Mouse (Mus musculus) liver, embryonic 12.5 days (tissue): Measurements from ENCODE around the gene Ffar1. TPM values are rescaled to one million over a fixed set of nuclear protein-coding genes. Genes with fewer than 3 reads are reported as not detected.
"Not testable (repeated sequence)": the region's sequence is repeated elsewhere in the genome, so short reads cannot be mapped to it uniquely, and the experiment has no call there.

Experiments
- ATAC-seq: fragments of 200-750 bp; cut with Nextera tagmentation; 2 replicates; pipeline ENCODE4 v1.8.0; 2017; ENCODE audit warnings: moderate number of reproducible peaks, mild to moderate bottlenecking, moderate library complexity
- H3K27ac ChIP-seq: fragments of 300-500 bp; sonication (generic); 2 replicates; pipeline ENCODE4 v1.5.1; 2016; ENCODE audit warnings: mild to moderate bottlenecking
- H3K27me3 ChIP-seq: fragments of 300-500 bp; sonication (generic); replicated peaks from 2 replicates; pipeline ENCODE4 v1.6.1; 2016; ENCODE audit warnings: mild to moderate bottlenecking, moderate library complexity
- H3K36me3 ChIP-seq: fragments of 300-500 bp; sonication (generic); 2 replicates; pipeline ENCODE4 v1.6.1; 2016; ENCODE audit warnings: mild to moderate bottlenecking, moderate library complexity
- H3K4me1 ChIP-seq: fragments of 300-500 bp; sonication (generic); 2 replicates; pipeline ENCODE4 v1.6.1; 2016
- H3K4me2 ChIP-seq: fragments of 300-500 bp; sonication (generic); 2 replicates; pipeline ENCODE4 v1.6.1; 2016; ENCODE audit warnings: mild to moderate bottlenecking, moderate library complexity
- H3K4me3 ChIP-seq: fragments of 300-500 bp; sonication (generic); 2 replicates; pipeline ENCODE4 v1.5.1; 2016; ENCODE audit warnings: mild to moderate bottlenecking, moderate library complexity
- H3K9ac ChIP-seq: fragments of 300-500 bp; sonication (generic); 2 replicates; pipeline ENCODE4 v1.6.1; 2016; ENCODE audit warnings: mild to moderate bottlenecking, moderate library complexity
- H3K9me3 ChIP-seq: fragments of 300-500 bp; sonication (generic); replicated peaks from 2 replicates; pipeline ENCODE4 v1.6.1; 2016; ENCODE audit warnings: mild to moderate bottlenecking, moderate library complexity
- WGBS: fragments of 180-500 bp; shearing (Covaris S2); methylation state at CpG from one replicate; pipeline ENCODE4 v1.1.7; 2016; ENCODE audit not compliant: insufficient replicate concordance; 5-methylcytosine and 5-hydroxymethylcytosine counted together
- polyA plus RNA-seq: library from polyadenylated mRNA; unstranded; fragments of >200 nt; fragmentation: Nextera tagmentation; extraction: Ambion mirVana; gene quantifications from 2 replicates; pipeline ENCODE4 v1.2.1, GENCODE M21; 2016

Gene Ffar1
- polyA plus RNA-seq, 1 experiment from 2014 or later, result not detected

DNA sequence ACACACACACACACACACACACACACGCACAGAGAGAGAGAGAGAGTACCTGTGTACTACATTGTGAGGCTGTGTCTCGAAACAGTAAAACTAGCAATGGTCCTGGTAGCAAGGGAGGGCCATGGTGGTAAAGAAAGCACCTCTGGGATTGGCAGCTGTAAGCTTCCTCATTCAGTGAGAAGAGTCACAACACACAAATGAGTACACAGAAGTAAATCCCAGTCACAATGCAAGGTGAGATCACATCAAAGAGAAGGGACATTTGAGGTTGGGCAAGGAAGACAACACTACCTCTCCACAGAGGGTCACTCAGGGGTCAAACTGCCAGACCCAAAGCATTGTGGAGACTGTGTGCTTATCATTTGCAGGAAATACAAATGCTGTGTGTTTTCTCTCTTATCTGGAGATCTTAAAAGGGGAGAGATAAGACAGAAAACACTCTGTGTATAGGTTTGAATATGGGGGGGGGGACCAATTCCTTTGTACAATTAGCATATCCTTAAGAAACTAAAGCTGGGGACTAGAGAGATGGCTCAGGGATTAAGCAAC, 14.8 kb downstream of the Ffar1 start:
- no peak overlapping the region for H3K27ac ChIP-seq
- H3K27me3 ChIP-seq, result no peaks in the 10 kb centered on the region
- no peaks in the 10 kb centered on the region for H3K36me3 ChIP-seq
- H3K4me2 ChIP-seq, result no peak overlapping the region
- H3K9me3 ChIP-seq, result no peaks in the 10 kb centered on the region
- ATAC-seq, result no peak
- H3K4me3 ChIP-seq, result no peak overlapping the region
- H3K9ac ChIP-seq, result no peak overlapping the region
- H3K4me1 ChIP-seq, result peaks cover 5% of the 10 kb centered on the region; the same call in 1 of the 2 replicates
- WGBS, result 35% methylated on average over 2 of the region's 2 CpGs

DNA sequence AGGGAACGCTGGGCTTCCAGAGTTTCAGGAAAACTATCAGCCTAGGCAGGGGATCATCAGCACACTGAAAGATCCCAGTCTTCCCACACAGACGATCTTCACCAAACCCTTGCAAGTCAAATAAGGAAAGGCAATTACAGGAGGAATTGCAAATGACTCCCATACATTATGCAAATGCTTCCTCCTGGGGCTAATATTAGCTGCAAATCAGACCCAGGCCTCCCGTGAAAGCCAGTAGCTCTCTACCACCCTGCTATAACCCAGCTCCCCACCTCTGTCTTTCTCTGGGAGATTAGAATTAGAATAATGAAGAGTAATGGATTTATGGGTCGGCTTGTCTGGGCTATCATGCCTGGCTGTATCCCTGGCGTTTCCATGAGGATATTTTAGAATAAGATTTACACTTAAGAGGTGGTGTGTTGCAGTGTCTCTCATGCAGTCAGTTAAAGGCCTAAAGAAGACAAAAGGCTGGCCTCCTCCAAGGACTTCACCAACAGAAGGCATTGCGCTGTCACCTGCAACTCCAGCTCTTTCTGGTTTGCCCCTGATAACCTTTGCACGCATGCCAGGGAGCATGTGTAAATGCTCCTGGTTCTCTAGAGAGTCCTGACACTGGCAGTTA, 16.6 kb downstream of the Ffar1 start:
- Histone ChIP-seq H3K4me1 (peaks cover 10% of the 10 kb centered on the region; the same call in 1 of the 2 replicates), H3K27ac (no peak overlapping the region), H3K27me3 (no peaks in the 10 kb centered on the region), H3K4me3 (no peak overlapping the region), H3K9me3 (no peaks in the 10 kb centered on the region), H3K36me3 (no peaks in the 10 kb centered on the region), H3K4me2 (no peak overlapping the region), H3K9ac (no peak overlapping the region)
- WGBS, result 40% methylated on average over 7 of the region's 7 CpGs
- ATAC-seq, result no peak

- WGBS, result 27% methylated on average over 5 of the region's 5 CpGs
- no peak overlapping the region for H3K27ac ChIP-seq
- H3K4me2 ChIP-seq, result no peak overlapping the region
Observed at GRCm38 (mm10) chr7:30842092-30842491, 19.3 kb downstream of the Ffar1 start.

DNA sequence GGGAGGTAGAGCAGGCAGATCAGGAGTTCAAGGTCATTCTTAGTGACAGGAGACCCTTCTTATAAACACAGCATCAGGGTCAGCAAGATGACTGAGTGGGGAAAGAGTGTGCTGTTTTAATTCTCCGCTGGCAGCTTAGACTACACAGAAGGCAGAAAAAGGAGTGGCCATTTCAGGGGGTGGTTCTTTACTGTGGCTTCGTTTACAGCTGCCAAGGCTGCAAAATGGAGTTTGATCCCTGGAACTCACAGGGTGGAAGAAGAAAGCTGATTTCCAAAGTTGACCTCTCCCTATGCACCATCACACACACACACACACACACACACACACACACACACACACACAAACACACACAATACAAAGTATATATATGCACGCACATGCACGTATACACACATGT, 20.0 kb downstream of the Ffar1 start:
- no peaks in the 10 kb centered on the region for H3K27me3 ChIP-seq
- 72% methylated on average over 4 of the region's 4 CpGs for WGBS

More at GRCm38 (mm10) chr7:30842092-30842491, 19.3 kb downstream of the Ffar1 start:
- no peak for ATAC-seq
- H3K9ac ChIP-seq, result no peak overlapping the region
- peaks cover 10% of the 10 kb centered on the region; the same call in 1 of the 2 replicates for H3K4me1 ChIP-seq
- no peaks in the 10 kb centered on the region for H3K27me3 ChIP-seq
- H3K36me3 ChIP-seq, result no peaks in the 10 kb centered on the region
- no peak overlapping the region for H3K4me3 ChIP-seq
- H3K9me3 ChIP-seq, result no peaks in the 10 kb centered on the region

DNA sequence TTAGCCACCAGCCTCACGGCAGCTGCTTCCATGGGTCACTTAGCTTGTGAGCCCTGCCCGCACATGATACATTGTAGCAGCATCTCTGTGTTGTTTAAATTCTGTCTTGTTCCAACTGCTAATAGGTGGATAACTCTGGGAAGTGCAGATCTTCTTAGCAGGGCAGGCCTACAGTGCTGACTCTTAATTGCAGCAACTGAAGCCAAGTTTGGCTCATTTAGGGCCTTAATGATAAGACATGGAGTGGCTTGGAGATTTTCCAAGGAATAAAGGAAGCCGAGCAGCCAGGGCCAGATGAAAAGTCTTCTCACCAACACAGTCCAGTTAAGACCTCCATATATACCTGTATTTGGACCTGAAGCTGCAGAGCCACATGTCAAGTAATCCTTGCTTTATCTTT, 21.1 kb downstream of the Ffar1 start:
- 61% methylated on average over 3 of the region's 3 CpGs for WGBS
- H3K36me3 ChIP-seq, result no peaks in the 10 kb centered on the region
- H3K27ac ChIP-seq, result no peak overlapping the region
- H3K4me2 ChIP-seq, result no peak overlapping the region
- no peak overlapping the region for H3K4me3 ChIP-seq
- H3K27me3 ChIP-seq, result no peaks in the 10 kb centered on the region
- H3K9ac ChIP-seq, result no peak overlapping the region
- no peak for ATAC-seq
- no peaks in the 10 kb centered on the region for H3K9me3 ChIP-seq
- peaks cover 10% of the 10 kb centered on the region; the same call in 1 of the 2 replicates for H3K4me1 ChIP-seq

More for the DNA sequence above, 20.0 kb downstream of the Ffar1 start:
- Histone ChIP-seq H3K4me2 (no peak overlapping the region), H3K4me1 (peaks cover 10% of the 10 kb centered on the region; the same call in 1 of the 2 replicates), H3K9ac (no peak overlapping the region), H3K36me3 (no peaks in the 10 kb centered on the region), H3K27ac (no peak overlapping the region), H3K9me3 (no peaks in the 10 kb centered on the region), H3K4me3 (no peak overlapping the region)
- ATAC-seq, result no peak

GRCm38 (mm10) chr7:30837277-30837676, 24.1 kb downstream of the Ffar1 start:
- ATAC-seq, result no peak
- Histone ChIP-seq H3K36me3 (no peaks in the 10 kb centered on the region), H3K27me3 (no peaks in the 10 kb centered on the region), H3K9me3 (no peaks in the 10 kb centered on the region), H3K4me1 (peaks cover 14% of the 10 kb centered on the region; the same call in 1 of the 2 replicates), H3K4me2 (no peak overlapping the region), H3K27ac (no peak overlapping the region), H3K4me3 (no peak overlapping the region), H3K9ac (no peak overlapping the region)

DNA sequence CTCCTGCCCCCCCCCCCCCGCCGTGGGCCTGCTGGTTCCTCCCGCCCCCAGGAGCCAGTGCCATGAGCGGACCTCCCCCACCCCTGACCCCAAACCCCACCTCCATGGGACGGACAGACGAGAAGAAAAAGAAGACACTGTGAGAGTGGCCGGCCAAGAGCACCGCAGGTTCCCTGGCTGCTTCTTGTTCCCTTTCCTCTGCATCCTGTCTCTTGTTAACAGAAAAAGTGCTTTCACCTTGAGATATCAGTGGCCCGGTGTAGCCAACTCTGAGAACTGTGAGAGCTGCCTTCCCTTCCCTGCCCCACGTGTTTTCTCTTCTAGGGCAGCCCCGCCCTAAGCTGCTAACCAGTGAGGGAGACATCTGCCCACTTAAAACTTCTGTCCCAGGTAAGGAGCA, 28.7 kb downstream of the Ffar1 start:
- H3K36me3 ChIP-seq, H3K27ac ChIP-seq, H3K4me1 ChIP-seq, ATAC-seq, H3K27me3 ChIP-seq, H3K4me3 ChIP-seq, H3K9me3 ChIP-seq, H3K9ac ChIP-seq: not testable (repeated sequence)
- 31% methylated on average over 10 of the region's 11 CpGs for WGBS
- peak overlapping the region; percentile 22; the same call in 1 of the 2 replicates for H3K4me2 ChIP-seq

DNA sequence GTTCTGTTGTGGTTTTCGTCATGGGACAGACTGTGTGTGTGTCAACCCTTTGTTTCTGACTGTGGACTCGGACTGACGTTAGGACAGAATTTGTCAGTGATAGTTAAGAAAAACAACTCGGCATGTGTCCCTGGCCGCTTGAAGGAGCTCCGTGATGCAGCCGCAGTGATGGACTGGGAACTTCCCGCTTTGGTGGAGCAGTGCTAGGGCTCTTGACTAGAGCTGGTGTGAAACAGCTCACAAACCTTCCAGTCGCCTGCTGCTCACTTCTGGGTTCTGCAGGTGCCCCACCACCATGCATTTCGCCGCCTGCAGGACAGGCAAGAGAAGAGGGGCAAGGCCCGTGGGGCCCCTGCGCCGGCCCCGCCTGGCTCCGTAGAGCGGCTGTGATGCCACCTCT, 29.1 kb downstream of the Ffar1 start:
- Histone ChIP-seq H3K27me3 (no peaks in the 10 kb centered on the region), H3K4me1 (peaks cover 5% of the 10 kb centered on the region; the same call in 1 of the 2 replicates), H3K4me2 (peak overlapping the region; percentile 22; the same call in 1 of the 2 replicates), H3K4me3 (no peak overlapping the region), H3K9me3 (no peaks in the 10 kb centered on the region), H3K9ac (no peak overlapping the region), H3K36me3 (no peaks in the 10 kb centered on the region), H3K27ac (no peak overlapping the region)
- 53% methylated on average over 16 of the region's 17 CpGs for WGBS
- ATAC-seq, result no peak

DNA sequence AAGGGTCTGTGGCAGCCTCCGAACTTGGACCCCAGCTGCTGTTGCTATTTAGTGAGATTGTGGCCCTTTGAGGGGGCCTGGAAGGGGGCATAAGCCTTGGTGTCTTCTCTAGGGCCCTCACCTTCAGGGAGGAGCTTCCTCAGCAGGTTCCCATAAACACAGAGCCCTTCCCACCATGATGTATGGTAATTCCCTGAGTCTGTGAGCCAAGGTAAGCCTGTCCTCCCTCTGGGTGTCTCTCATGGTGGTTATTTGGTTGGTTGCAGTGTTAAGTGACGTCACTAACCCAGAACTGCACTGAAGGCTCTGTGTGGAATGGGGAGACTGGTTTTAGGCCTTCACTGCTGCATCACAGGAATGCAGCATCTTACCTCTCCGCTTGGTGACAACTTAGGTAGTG, 31.9 kb downstream of the Ffar1 start:
- Histone ChIP-seq H3K36me3 (no peaks in the 10 kb centered on the region), H3K4me3 (no peak overlapping the region), H3K4me2 (no peak overlapping the region), H3K9ac (no peak overlapping the region), H3K9me3 (no peaks in the 10 kb centered on the region), H3K4me1 (peaks cover 5% of the 10 kb centered on the region; the same call in 1 of the 2 replicates), H3K27ac (no peak overlapping the region), H3K27me3 (no peaks in the 10 kb centered on the region)
- WGBS, result 53% methylated on average over 3 of the region's 3 CpGs
- no peak for ATAC-seq

- not testable (repeated sequence) for H3K9me3 ChIP-seq, H3K36me3 ChIP-seq, H3K4me3 ChIP-seq, H3K4me2 ChIP-seq, H3K9ac ChIP-seq, ATAC-seq, H3K27me3 ChIP-seq, H3K4me1 ChIP-seq, H3K27ac ChIP-seq
Observed at GRCm38 (mm10) chr7:30828871-30829270, 32.5 kb downstream of the Ffar1 start.

DNA sequence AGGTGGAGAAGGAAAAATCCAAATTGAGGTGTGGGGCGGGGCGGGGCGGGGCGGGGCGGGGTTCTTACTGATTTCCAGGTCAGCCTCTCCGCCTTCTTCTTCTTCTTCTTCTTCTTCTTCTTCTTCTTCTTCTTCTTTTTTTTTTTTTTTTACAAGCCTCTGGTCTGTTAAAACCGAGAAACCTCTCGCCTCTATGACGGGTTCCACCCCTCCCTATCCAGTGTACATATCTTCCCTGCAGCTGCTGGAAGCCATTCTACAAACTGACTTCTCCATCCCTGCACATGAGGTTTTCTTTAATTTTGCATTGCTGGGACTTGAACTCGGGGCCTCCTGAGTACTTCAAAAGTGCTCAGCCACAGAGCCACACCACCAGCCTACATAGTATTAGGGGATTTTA, 34.7 kb downstream of the Ffar1 start:
- H3K4me3 ChIP-seq, result no peak overlapping the region
- 73% methylated on average over 9 of the region's 10 CpGs for WGBS
- no peak overlapping the region for H3K4me2 ChIP-seq
- no peaks in the 10 kb centered on the region for H3K9me3 ChIP-seq
- no peaks in the 10 kb centered on the region for H3K4me1 ChIP-seq
- ATAC-seq, result no peak
- no peaks in the 10 kb centered on the region for H3K27me3 ChIP-seq
- no peak overlapping the region for H3K9ac ChIP-seq
- H3K36me3 ChIP-seq, result no peaks in the 10 kb centered on the region
- no peak overlapping the region for H3K27ac ChIP-seq

GRCm38 (mm10) chr7:30824306-30824705, 37.1 kb downstream of the Ffar1 start:
- H3K27me3 ChIP-seq, result peaks cover 4% of the 10 kb centered on the region; the same call in 1 of the 2 replicates
- no peaks in the 10 kb centered on the region for H3K9me3 ChIP-seq
- ATAC-seq, result no peak
- no peak overlapping the region for H3K4me3 ChIP-seq
- no peak overlapping the region for H3K27ac ChIP-seq
- H3K4me1 ChIP-seq, result peaks cover 17% of the 10 kb centered on the region
- WGBS, result 77% methylated on average over 3 of the region's 3 CpGs
- H3K36me3 ChIP-seq, result no peaks in the 10 kb centered on the region
- no peak overlapping the region for H3K9ac ChIP-seq
- H3K4me2 ChIP-seq, result no peak overlapping the region

- Histone ChIP-seq H3K4me3 (no peak within 1 kb of the TSS), H3K27me3 (peaks cover 4% of the 10 kb centered on the region; the same call in 1 of the 2 replicates), H3K27ac (no peak within 1 kb of the TSS), H3K9me3 (no peaks in the 10 kb centered on the region), H3K9ac (no peak within 1 kb of the TSS), H3K4me2 (no peak within 1 kb of the TSS), H3K36me3 (no peaks in the 10 kb centered on the region), H3K4me1 (peaks cover 17% of the 10 kb centered on the region)
- 77% methylated on average over 18 of the region's 18 CpGs for WGBS
- no peak for ATAC-seq
Observed at GRCm38 (mm10) chr7:30823675-30824074, 37.7 kb downstream of the Ffar1 start, which contains the start of gene Ffar2. Ffar2 (minus strand) TSS chr7:30823775.
